1 mouse cellular context compared by ENCODE assay signal in genomic region chr9:110448857-110449617, GRCm38 (mm10).
TF ChIP-seq lines count a peak whose summit lies in the region.

No protein-coding gene starts in this region.

TF ChIP-seq in MEL, 35 proteins besides CTCF, POLR2A, EP300 and RAD21 (continued from another document):
- TF ChIP-seq NRF1 (IDR thresholded peaks at IDR 0.05; ENCODE audit: insufficient read depth, low read depth, low read length, poor library complexity, severe bottlenecking) = peak; percentile 74
- no peak for TF ChIP-seq HCFC1 (IDR thresholded peaks at IDR 0.05; ENCODE audit: low read depth, low read length)
- no peak for TF ChIP-seq GABPA (IDR thresholded peaks at IDR 0.05; ENCODE audit: low read depth, low read length)
- peak; percentile 88 for TF ChIP-seq ZC3H11A (IDR thresholded peaks at IDR 0.05; ENCODE audit: low read depth, low read length)
- no peak for TF ChIP-seq ELF1 (IDR thresholded peaks at IDR 0.05; ENCODE audit: low read depth, low read length)
- peak; percentile 67 for TF ChIP-seq GATA1 (IDR thresholded peaks at IDR 0.05; ENCODE audit: low read depth, low read length)
- no peak for TF ChIP-seq UBTF (IDR thresholded peaks at IDR 0.05; ENCODE audit: borderline replicate concordance, insufficient read depth, low read depth, low read length)
- no peak for TF ChIP-seq NELFE (IDR thresholded peaks at IDR 0.05; ENCODE audit: low read depth, low read length)
- TF ChIP-seq BHLHE40 (IDR thresholded peaks at IDR 0.05; ENCODE audit: borderline replicate concordance, low read depth, low read length) = no peak
- peak; percentile 38; the same call in 1 of the 2 replicates for TF ChIP-seq MYC (IDR thresholded peaks at IDR 0.05; ENCODE audit: low read depth, low read length)
- TF ChIP-seq POLR2AphosphoS2 (IDR thresholded peaks at IDR 0.05; ENCODE audit: low read length) = no peak
- no peak for TF ChIP-seq CHD2 (IDR thresholded peaks at IDR 0.05; ENCODE audit: low read length)
- peak; percentile 90 for TF ChIP-seq SMC3 (IDR thresholded peaks at IDR 0.05; ENCODE audit: low read depth, low read length)
- peak; percentile 6; the same call in 1 of the 2 replicates for TF ChIP-seq RCOR1 (IDR thresholded peaks at IDR 0.05; ENCODE audit: low read depth, low read length)
- TF ChIP-seq MAZ (IDR thresholded peaks at IDR 0.05; ENCODE audit: low read depth, low read length) = 0 out of 2 replicates have a peak, but pooled peaks have one; percentile 30
- TF ChIP-seq MXI1 (IDR thresholded peaks at IDR 0.05; ENCODE audit: low read depth, low read length) = no peak
- no peak for TF ChIP-seq MYB (IDR thresholded peaks at IDR 0.05; ENCODE audit: low read depth, low read length)
- TF ChIP-seq JUND (IDR thresholded peaks at IDR 0.05; ENCODE audit: low read depth, low read length) = no peak
- TF ChIP-seq TBP (IDR thresholded peaks at IDR 0.05; ENCODE audit: low read depth, low read length) = no peak
- TF ChIP-seq USF2 (IDR thresholded peaks at IDR 0.05; ENCODE audit: borderline replicate concordance in 1 of 2, insufficient read depth in 1 of 2, low read depth in 1 of 2, low read length in 2 of 2) = no peak
- TF ChIP-seq ZKSCAN1 (IDR thresholded peaks at IDR 0.05; ENCODE audit: low read depth, low read length) = no peak
- no peak for TF ChIP-seq MEF2A (IDR thresholded peaks at IDR 0.05; ENCODE audit: extremely low read depth, insufficient replicate concordance, low read depth, low read length, poor library complexity, severe bottlenecking)
- no peak for TF ChIP-seq MAFK (IDR thresholded peaks at IDR 0.05; ENCODE audit: borderline replicate concordance, low read depth, low read length)
- no peak for TF ChIP-seq TCF12 (IDR thresholded peaks at IDR 0.05; ENCODE audit: low read depth, low read length)
- no peak for TF ChIP-seq E2F4 (IDR thresholded peaks at IDR 0.05; ENCODE audit: borderline replicate concordance, low read depth, low read length)
- no peak for TF ChIP-seq USF1 (IDR thresholded peaks at IDR 0.05; ENCODE audit: low read depth, low read length)
- peak; percentile 77 for TF ChIP-seq SIN3A (IDR thresholded peaks at IDR 0.05; ENCODE audit: low read length)
- TF ChIP-seq TAL1 (IDR thresholded peaks at IDR 0.05; ENCODE audit: low read length) = no peak
- no peak for TF ChIP-seq MAX (IDR thresholded peaks at IDR 0.05; ENCODE audit: low read length)
- no peak for TF ChIP-seq ZMIZ1 (IDR thresholded peaks at IDR 0.05; ENCODE audit: low read depth, low read length)
TF ChIP-seq in MEL: peak in this region for 8.
